Mouse (Mus musculus) ES-E14 (cell line): ENCODE data around the gene Scfd2.

Source experiments
- CHD2 ChIP-seq: IDR thresholded peaks from 2 replicates; pipeline ENCODE4 v1.6.1; 2014; ENCODE audit warnings: mild to moderate bottlenecking, low read depth, low read length, inconsistent platforms
- HCFC1 ChIP-seq: IDR thresholded peaks from 2 replicates; pipeline ENCODE4 v1.6.1; 2012; ENCODE audit warnings: low read length, inconsistent platforms, borderline replicate concordance; ENCODE audit not compliant: insufficient read depth
- MAFK ChIP-seq: IDR thresholded peaks from 2 replicates; pipeline ENCODE4 v1.6.1; 2014; ENCODE audit warnings: mild to moderate bottlenecking, low read depth, low read length, inconsistent platforms; ENCODE audit not compliant: insufficient read depth
- ZC3H11A ChIP-seq: IDR thresholded peaks from 2 replicates; pipeline ENCODE4 v1.6.1; 2012; ENCODE audit warnings: low read depth, mild to moderate bottlenecking, inconsistent platforms, low read length, borderline replicate concordance
- ZNF384 ChIP-seq: IDR thresholded peaks from 2 replicates; pipeline ENCODE4 v1.6.1; 2012; ENCODE audit warnings: low read depth, low read length, inconsistent platforms

- TF ChIP-seq CHD2: no peak
- no peak for TF ChIP-seq ZNF384
- no peak for TF ChIP-seq MAFK
- TF ChIP-seq ZC3H11A: no peak
- no peak for TF ChIP-seq HCFC1
These were observed 264.4 kb downstream of the Scfd2 start for GRCm38 (mm10) chr5:74267196-74267595.
